Mouse (Mus musculus) mouse trophoblast stem cell (cell line): ENCODE measurements around the gene Ppp1r17.

Experiments
- in situ Hi-C, 2 experiments: fragments of 300-500 bp; cut with MseI, MboI; formaldehyde crosslinking; loops; 2 replicates in 1 of 2; 3 replicates in 1 of 2; pipeline ENCODE4 v1.15.1; 2025

Gene Ppp1r17

GRCm38 (mm10) chr6:56017291-56017994 lies at the start of gene Ppp1r17:
Ppp1r17 (plus strand) TSS chr6:56017497.
- in situ Hi-C loops: no loop called here

DNA sequence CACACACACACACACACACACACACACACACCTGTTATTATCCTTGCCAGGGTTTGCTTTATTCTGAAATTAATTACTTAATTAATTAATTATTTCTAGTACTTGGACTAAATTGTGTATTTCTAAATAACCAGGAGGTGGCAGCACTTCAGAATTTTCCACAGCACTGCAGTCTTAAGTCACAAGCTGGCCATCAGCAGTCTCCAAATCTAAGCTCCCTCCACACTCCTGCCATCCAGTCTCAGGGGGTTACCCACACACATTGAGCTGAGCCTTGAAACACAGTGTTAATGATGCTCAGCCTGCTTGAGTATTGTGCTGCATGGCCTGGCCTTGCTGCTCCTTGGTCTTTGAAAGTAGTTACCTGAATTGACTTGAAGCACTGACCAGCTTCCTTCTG lies 44.3 kb upstream of the Ppp1r17 start:
- in situ Hi-C loops: loop anchor here in 1 of 2 experiments (10.0 kb wide), 1 partner anchor 72 kb away; no protein-coding TSS in a partner anchor

GRCm38 (mm10) chr6:55979766-55980165 lies 37.5 kb upstream of the Ppp1r17 start:
- in situ Hi-C loops: loop anchor here in 1 of 2 experiments (10.0 kb wide), 1 partner anchor 65 kb away; no protein-coding TSS in a partner anchor

DNA sequence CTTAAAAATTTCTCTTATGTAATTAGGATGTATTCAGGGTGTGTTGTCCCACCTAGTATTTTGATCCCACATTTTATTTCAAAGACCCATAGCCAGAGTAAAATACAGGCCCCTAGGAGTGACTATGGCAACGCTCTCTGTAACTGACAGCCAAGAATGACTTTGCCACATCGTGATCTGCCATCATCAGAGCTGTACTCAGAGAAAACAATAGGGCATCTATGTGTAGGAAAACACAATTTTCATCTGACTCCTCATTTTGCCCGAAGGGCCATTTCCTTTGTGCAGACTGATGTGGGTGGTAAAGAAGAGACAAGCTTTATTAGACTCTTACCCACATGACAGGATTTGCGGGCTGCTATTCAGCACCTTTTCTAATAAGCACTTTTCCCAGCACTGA lies 8.6 kb upstream of the Ppp1r17 start:
- in situ Hi-C loops: no loop called here

- in situ Hi-C loops: no loop called here
Measured at GRCm38 (mm10) chr6:56012384-56012783, 4.9 kb upstream of the Ppp1r17 start.

- in situ Hi-C loops: no loop called here
Measured at GRCm38 (mm10) chr6:56019632-56020031, 2.3 kb downstream of the Ppp1r17 start.

DNA sequence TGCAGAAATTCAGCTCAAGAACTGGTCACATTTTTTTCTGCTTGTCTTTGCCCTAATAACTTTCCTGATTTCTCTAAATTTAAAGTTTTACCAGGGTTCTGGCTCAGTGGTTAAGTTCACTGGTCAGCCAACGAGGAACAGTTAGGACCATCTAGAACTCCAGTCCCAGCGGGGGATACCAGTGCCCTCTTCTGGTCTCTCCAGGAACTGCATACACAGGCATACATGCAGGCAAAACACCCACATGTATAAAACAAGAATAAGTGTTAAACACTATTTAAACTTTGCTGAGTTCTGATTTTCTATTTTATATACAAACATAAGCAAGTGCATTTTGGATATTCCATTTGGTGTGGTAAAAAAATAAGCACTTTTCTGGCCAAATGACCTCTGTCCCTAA lies 8.2 kb downstream of the Ppp1r17 start:
- in situ Hi-C loops: no loop called here

- in situ Hi-C loops: no loop called here
Measured at GRCm38 (mm10) chr6:56027318-56027717, 10.0 kb downstream of the Ppp1r17 start.

DNA sequence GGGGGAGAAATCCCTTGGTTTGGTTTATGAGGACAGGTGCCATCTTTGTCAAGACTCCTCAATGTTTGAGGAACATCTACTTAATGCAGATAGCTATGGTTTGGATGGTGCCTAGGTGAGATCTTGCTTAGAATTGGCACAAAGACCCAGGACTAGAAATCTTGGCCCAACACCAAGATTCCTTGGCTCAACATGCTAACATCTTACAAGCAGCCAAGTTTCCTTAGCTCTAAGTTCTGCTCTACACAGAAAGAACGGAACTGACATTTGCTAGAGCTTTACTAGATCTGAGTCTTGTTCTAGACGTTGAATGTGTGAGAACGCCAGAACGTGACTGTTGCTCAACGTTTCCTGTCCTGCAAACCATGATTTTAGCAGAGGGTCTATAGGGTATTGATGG lies 10.7 kb downstream of the Ppp1r17 start:
- in situ Hi-C loops: no loop called here

DNA sequence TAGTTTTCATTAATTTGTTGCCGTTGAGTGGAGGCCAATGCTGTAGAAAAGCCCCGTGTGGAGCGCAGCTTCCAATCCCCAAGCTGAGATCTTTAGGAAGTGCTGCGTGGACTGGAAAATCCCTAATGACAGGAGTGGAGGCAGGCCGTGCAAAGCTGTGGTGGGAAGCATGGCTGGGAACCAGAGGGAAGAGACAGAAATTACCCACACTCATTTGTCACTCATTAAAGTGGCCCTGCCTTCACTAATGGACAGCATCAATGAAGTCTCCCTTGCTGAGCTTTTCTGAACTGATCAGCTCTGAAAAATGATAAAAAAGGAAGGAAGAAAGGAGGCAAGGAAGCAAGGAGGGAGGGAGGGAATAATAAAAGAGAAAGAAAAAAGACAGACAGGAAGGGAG lies 12.7 kb downstream of the Ppp1r17 start:
- in situ Hi-C loops: no loop called here

DNA sequence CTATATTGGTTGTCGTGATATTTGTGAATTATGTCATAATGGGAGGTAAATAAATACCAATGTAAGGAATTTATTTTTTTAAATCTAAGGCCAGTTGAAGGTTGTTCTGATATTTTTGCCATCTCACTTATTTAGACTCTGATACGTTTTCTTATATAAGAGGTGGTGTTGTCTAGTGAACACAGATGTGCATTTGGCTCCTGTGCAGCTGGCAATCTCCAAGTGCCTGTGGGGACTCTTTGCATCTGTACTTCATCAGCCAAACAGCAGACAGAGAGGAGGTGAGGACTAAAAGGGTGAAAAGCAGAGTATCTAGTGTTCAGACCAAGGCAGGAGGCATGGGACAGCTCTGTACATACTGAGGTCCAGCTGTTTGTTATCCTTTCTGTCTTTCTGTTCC lies 14.9 kb downstream of the Ppp1r17 start:
- in situ Hi-C loops: no loop called here

DNA sequence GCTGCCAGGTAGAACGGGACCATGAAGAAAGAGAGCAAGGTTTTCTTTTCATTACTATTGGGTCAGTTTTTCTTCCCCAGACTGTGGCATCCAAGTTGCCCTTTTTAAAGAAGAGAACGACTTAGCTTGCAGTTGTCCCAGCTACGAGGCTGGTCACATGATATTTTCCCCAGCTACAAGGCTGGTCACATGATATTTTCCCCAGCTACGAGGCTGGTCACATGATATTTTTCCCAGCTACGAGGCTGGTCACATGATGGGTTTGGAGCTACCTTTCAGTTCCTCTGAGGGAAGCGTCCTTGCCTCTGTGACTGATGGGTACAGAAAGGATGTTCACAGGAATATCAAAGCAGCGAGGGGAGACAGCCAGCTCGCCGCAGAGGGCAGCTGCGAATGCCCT lies 17.8 kb downstream of the Ppp1r17 start:
- in situ Hi-C loops: no loop called here

GRCm38 (mm10) chr6:56039476-56040055 lies 22.3 kb downstream of the Ppp1r17 start:
- in situ Hi-C loops: loop anchor here in 1 of 2 experiments (10.0 kb wide), 1 partner anchor 65 kb away; no protein-coding TSS in a partner anchor

DNA sequence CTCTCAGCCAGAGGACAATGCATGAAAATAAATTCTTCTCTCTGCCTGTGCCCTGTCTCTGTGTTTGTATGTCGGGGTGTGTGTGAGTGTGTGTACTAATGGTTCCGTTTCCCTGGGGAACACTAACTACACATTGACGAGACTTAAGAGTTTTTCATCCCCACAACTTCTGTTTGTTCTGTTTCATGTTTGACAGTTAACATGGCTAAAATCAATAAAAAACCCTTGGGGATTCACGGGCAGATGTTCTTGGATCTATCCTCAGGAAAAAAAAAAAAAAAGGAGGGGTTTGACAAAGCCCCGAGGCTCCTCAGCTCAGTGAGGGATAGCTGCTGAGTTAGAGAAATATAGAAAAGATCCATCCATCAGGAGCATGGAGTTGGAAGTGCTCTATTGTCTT lies 27.0 kb downstream of the Ppp1r17 start:
- in situ Hi-C loops: loop anchor here in 1 of 2 experiments (10.0 kb wide), 1 partner anchor 69 kb away; no protein-coding TSS in a partner anchor

- in situ Hi-C loops: loop anchor here in 1 of 2 experiments (10.0 kb wide), 1 partner anchor 70 kb away; no protein-coding TSS in a partner anchor
Measured at GRCm38 (mm10) chr6:56044716-56045115, 27.4 kb downstream of the Ppp1r17 start.

DNA sequence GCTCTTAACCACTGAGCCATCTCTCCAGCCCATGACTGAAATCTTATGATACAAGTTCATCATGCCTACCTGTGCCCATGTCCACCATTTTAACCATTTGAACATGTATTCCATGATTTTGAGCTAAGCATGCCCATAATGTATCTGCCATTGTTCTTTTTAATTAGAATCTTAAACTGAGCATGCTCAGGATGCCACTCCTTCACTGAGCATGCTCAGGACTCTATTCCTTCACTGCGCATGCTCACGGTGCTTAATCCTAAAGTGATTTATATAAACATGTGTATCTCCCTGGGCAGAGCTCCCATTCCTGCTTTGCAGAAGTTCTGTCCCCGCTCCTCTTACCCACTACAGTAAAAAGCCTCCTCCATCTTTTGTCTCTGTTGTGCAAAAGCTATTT lies 31.3 kb downstream of the Ppp1r17 start:
- in situ Hi-C loops: loop anchor here in 1 of 2 experiments (10.0 kb wide), 1 partner anchor 74 kb away; no protein-coding TSS in a partner anchor

- in situ Hi-C loops: loop anchor here in 1 of 2 experiments (10.0 kb wide), 1 partner anchor 74 kb away; no protein-coding TSS in a partner anchor
Measured at GRCm38 (mm10) chr6:56049104-56049503, 31.8 kb downstream of the Ppp1r17 start.

GRCm38 (mm10) chr6:56063736-56064135 lies 46.4 kb downstream of the Ppp1r17 start:
- in situ Hi-C loops: loop anchor here (5.0 to 25.0 kb wide), 3 partner anchors 381 to 549 kb away; no protein-coding TSS in a partner anchor

DNA sequence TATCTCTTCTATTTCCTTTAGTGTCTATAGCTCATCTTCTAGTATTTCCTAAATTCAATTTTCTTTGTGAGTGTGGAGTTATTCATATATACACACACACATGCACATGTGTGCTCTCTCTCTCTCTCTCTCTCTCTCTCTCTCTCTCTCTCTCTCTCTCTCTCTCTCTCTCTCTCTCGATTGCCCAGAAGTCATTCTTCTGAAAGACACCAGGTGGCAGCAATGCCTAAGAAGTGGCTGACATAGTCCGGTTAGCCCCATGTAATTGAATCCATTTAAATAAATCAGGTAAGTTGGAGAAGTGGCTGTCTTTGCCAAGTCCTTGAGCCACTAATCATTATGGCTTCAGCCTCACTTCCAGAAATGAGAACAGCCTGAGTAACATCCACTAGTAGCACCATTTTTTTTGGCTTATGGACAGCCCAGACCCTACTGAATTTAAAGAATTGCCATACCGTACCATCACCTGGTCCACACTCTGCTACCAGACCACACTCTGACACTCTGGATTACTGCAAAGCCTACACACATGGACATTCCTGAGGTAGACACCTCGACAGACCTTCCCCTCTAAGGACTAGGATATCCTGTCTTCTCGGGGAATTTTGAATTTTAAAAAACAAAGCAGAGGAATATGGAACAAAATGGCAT lies 49.5 kb downstream of the Ppp1r17 start:
- in situ Hi-C loops: loop anchor here (10.0 to 25.0 kb wide), 2 partner anchors 378 to 546 kb away; no protein-coding TSS in a partner anchor

DNA sequence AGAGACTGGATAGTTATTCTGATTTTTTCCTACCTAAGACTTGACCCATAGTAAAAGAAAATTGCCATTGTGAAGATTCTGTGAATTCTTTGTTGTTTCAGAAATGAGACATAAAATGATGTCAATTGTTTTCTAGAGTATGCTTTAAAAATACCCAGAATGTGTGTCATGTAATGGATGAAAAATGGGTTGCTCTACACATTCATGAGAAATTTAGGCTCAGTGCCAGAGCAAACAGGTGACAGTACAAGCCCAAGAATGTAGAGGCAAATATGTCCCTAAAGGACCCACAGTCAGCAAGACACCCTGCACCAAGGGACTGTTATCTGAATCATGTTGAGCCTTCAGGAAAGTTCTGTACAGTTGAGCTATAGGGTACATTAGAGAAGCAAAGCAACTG lies 51.2 kb downstream of the Ppp1r17 start:
- in situ Hi-C loops: loop anchor here (10.0 to 25.0 kb wide), 2 partner anchors 376 to 544 kb away; no protein-coding TSS in a partner anchor

GRCm38 (mm10) chr6:56076378-56076805 lies 59.1 kb downstream of the Ppp1r17 start:
- in situ Hi-C loops: no loop called here
